Mouse (Mus musculus): ENCODE data around the gene Gm21954.

The Gm21954 gene

GRCm38 (mm10) chr3:55418845-55419244 is 53.2 kb downstream of the Gm21954 start:
- DNase-seq, result no peak

DNA sequence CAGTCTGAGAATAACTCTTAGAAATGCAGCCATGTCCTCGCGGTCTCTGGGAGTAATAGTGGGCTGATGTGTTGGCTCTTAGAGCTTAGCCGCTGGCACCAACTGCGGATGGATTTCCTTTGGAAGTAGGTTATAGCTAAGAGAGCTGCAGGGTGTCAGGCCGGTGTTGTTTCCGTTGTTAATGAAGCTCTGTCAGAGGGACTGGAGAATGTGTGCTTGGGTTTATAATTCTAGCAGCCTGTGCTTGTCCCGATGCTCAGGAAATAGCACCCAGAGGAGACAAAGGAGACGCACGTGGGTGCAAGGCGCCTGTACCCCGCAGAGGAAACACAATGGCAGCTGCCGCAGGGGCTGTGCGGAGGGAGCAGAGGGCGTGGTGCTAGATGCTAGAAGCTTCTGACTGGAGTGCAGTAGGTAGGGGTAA is 56.5 kb downstream of the Gm21954 start:
- DNase-seq, result peak; percentile 39

Measured in thymus, postnatal 4 days (tissue).